In the genomic region with DNA sequence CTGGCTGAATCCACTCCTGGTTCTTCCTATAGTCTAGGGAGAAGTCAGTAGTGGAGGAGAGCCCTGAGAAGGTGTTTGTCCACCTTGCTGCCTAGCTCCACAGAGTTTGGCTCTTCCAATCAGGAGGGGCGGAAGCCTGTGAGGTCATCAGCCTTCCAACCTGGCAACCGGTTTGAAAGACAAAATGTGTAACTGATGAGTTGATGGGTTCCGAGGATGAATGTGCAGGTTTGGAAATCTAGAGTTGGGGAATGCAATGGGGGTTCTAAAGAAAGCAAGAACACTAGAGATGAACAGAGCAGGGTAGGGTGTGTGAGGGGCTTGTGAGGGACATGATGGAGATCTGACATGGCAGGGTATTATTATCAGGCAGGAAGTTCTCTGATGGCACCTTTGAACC, we compare ENCODE assay signal across 34 mouse cellular contexts. TPM values are rescaled to one million over a fixed set of nuclear protein-coding genes. Genes with fewer than 3 reads are reported as not detected.
"Had no signal": no experiment of that assay in that cellular context is flagged by ENCODE, and none has a peak within 500 bp of the region (broad histone marks: within the 10 kb centered on the region; RNA-seq: fewer than 3 reads in every experiment).

A gene (minus strand): TSS at position 101 of the 400 bp plus-strand sequence.

- DNase-seq: cerebellum, adult 8-10 months; cerebellum, adult 9-10 months; cerebellum, adult 9-11 months; cerebellum, postnatal 10 days; cerebellum, postnatal 14 days; cerebellum, postnatal 25 days; cerebellum, postnatal 36 days; embryo, embryonic 11 days; forebrain, postnatal 0 days; gastrocnemius, adult 2 months; gastrocnemius, postnatal 10 days; gastrocnemius, postnatal 14 days; gastrocnemius, postnatal 25 days; gastrocnemius, postnatal 36 days; heart, adult 11 months; heart, adult 18-20 months; heart, adult 2 months had no signal

- H3K4me3 ChIP-seq: embryonic facial prominence, embryonic 10.5 days; embryonic facial prominence, embryonic 12.5 days; embryonic facial prominence, embryonic 13.5 days; embryonic facial prominence, embryonic 15.5 days; erythroblast, embryonic 14.5 days; forebrain, embryonic 10.5 days; forebrain, embryonic 12.5 days; forebrain, embryonic 13.5 days; forebrain, embryonic 15.5 days; gastrocnemius, adult 2 months; heart, adult 2 months had no signal

- H3K27me3 ChIP-seq: embryonic facial prominence, embryonic 12.5 days; embryonic facial prominence, embryonic 13.5 days; embryonic facial prominence, embryonic 15.5 days; forebrain, embryonic 12.5 days; forebrain, embryonic 13.5 days; forebrain, embryonic 15.5 days had no signal

- H3K27ac ChIP-seq: embryonic facial prominence, embryonic 10.5 days; embryonic facial prominence, embryonic 12.5 days; embryonic facial prominence, embryonic 13.5 days; embryonic facial prominence, embryonic 15.5 days; forebrain, embryonic 10.5 days; forebrain, embryonic 12.5 days; forebrain, embryonic 13.5 days; forebrain, embryonic 15.5 days; gastrocnemius, adult 2 months; heart, adult 2 months had no signal

- H3K4me1 ChIP-seq: embryonic facial prominence, embryonic 10.5 days; embryonic facial prominence, embryonic 12.5 days; embryonic facial prominence, embryonic 13.5 days; embryonic facial prominence, embryonic 15.5 days; forebrain, embryonic 10.5 days; forebrain, embryonic 12.5 days; forebrain, embryonic 13.5 days; forebrain, embryonic 15.5 days had no signal

- H3K36me3 ChIP-seq: embryonic facial prominence, embryonic 10.5 days; embryonic facial prominence, embryonic 12.5 days; embryonic facial prominence, embryonic 13.5 days; embryonic facial prominence, embryonic 15.5 days; forebrain, embryonic 10.5 days; forebrain, embryonic 12.5 days; forebrain, embryonic 15.5 days had no signal

RNA-seq across cellular contexts. Expression of the gene that starts here (rescaled TPM):
- polyA plus RNA-seq: cortical plate, adult 2 months; embryonic facial prominence, embryonic 10.5 days; embryonic facial prominence, embryonic 11.5 days; embryonic facial prominence, embryonic 12.5 days; embryonic facial prominence, embryonic 13.5 days; embryonic facial prominence, embryonic 14.5 days; embryonic facial prominence, embryonic 15.5 days; forebrain, embryonic 10.5 days; forebrain, embryonic 11.5 days; forebrain, embryonic 12.5 days; forebrain, embryonic 13.5 days; forebrain, embryonic 14.5 days; forebrain, embryonic 15.5 days; forebrain, embryonic 16.5 days; forebrain, postnatal 0 days; frontal cortex, adult 2 months; gonadal fat pad, adult 2 months had no signal
